ENCODE assay signal across 8 mouse cellular contexts in the genomic region with DNA sequence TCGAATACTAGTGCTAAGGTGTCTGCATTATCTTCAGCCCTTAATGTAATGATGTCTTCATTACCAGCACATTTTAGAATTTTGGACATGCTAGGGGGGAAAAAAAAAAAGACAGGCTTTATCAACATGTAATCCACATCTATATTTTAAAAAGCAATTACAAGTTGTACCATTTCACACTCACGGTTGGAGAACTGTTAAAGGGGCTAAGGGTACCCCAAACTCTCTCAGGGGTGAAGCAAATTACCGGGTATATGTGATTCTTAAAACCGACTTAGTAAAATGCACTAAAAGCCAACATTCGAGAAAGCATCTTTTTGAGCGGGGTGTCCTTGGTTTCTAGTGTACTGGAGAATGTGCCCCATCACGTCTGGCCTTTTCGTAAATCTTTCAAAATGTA. TPM values are rescaled to one million over a fixed set of nuclear protein-coding genes. Genes with fewer than 3 reads are reported as not detected.
DNase-seq lines count a peak whose midpoint lies in the region; ATAC-seq and TF ChIP-seq lines count a peak whose summit lies in the region.

No protein-coding gene starts in this region.

- H3K9ac ChIP-seq in heart, embryonic 13.5 days, result peak overlapping the region; percentile 87
- H3K9ac ChIP-seq in ES-E14 (ENCODE audit: insufficient read depth, low read depth, low read length, poor library complexity, severe bottlenecking), result peak overlapping the region; percentile 83

- no peak for ATAC-seq in heart, embryonic 13.5 days (ENCODE audit: extremely low read depth, insufficient number of reproducible peaks, low FRiP score, low TSS enrichment)

- peaks cover 34% of the 10 kb centered on the region for H3K36me3 ChIP-seq in heart, embryonic 13.5 days
- H3K36me3 ChIP-seq in ES-E14 (ENCODE audit: control insufficient read depth, insufficient read depth, low read length, poor library complexity, severe bottlenecking), result peaks cover 15% of the 10 kb centered on the region
- H3K36me3 ChIP-seq in hindbrain, embryonic 10.5 days, result peaks cover 36% of the 10 kb centered on the region
- peaks cover 9% of the 10 kb centered on the region; the same call in 1 of the 2 replicates for H3K36me3 ChIP-seq in macrophage (ENCODE audit: inconsistent target)

- 9% methylated on average over 8 of the region's 8 CpGs for WGBS in heart, embryonic 13.5 days
- 13% methylated on average over 8 of the region's 8 CpGs for WGBS in hindbrain, embryonic 10.5 days
- 8% methylated on average over 8 of the region's 8 CpGs for WGBS in macrophage (ENCODE audit: missing documents)

- peak overlapping the region; percentile 90; the same call in 1 of the 2 replicates for H3K27ac ChIP-seq in heart, embryonic 13.5 days (replicated peaks)
- H3K27ac ChIP-seq in ES-E14 (ENCODE audit: insufficient read depth, low read depth, low read length, poor library complexity, severe bottlenecking), result no peak overlapping the region; the same call in 1 of the 2 replicates
- H3K27ac ChIP-seq in hindbrain, embryonic 10.5 days, result peak overlapping the region; percentile 89
- peak overlapping the region; percentile 66 for H3K27ac ChIP-seq in macrophage

- DNase-seq in heart, postnatal 14 days, result no peak
- DNase-seq in ES-E14 (ENCODE audit: low read depth, low spot score), result no peak
- no peak for DNase-seq in hindbrain, embryonic 10.5 days (ENCODE audit: low spot score)
- DNase-seq in urinary bladder, adult 18-20 months (ENCODE audit: low spot score in 2 of 2), result no peak
- DNase-seq in right cerebral cortex, postnatal 14 days, result no peak
- DNase-seq in cerebellum, postnatal 10 days, result no peak

- peak overlapping the region; percentile 88 for H3K4me2 ChIP-seq in heart, embryonic 13.5 days

- in situ Hi-C loops in ES-E14 (cut with MboI; ENCODE audit: low sequenced_read_pairs in 2 of 2, unreplicated experiment in 2 of 2), result no loop called here

- peaks cover 51% of the 10 kb centered on the region for H3K4me1 ChIP-seq in heart, embryonic 13.5 days
- no peaks in the 10 kb centered on the region for H3K4me1 ChIP-seq in ES-E14 (ENCODE audit: control insufficient read depth in 2 of 2, insufficient read depth in 2 of 2, low read length in 2 of 2, poor library complexity in 1 of 2)
- peaks cover 55% of the 10 kb centered on the region for H3K4me1 ChIP-seq in hindbrain, embryonic 10.5 days (replicated peaks)

- H3K79me2 ChIP-seq in macrophage (ENCODE audit: inconsistent target), result peaks cover 63% of the 10 kb centered on the region

- intact Hi-C loops in heart, postnatal 14 days (cut with DNase I), result no loop called here

- no peaks in the 10 kb centered on the region for H3K27me3 ChIP-seq in heart, embryonic 13.5 days (replicated peaks)
- no peaks in the 10 kb centered on the region for H3K27me3 ChIP-seq in hindbrain, embryonic 10.5 days (ENCODE audit: insufficient read depth, poor library complexity, severe bottlenecking)

- H3K9me3 ChIP-seq in heart, embryonic 13.5 days, result no peaks in the 10 kb centered on the region
- H3K9me3 ChIP-seq in ES-E14 (ENCODE audit: control insufficient read depth, insufficient read depth, low read depth, low read length), result no peaks in the 10 kb centered on the region
- no peaks in the 10 kb centered on the region for H3K9me3 ChIP-seq in hindbrain, embryonic 10.5 days

- peak overlapping the region; percentile 79 for H3K4me3 ChIP-seq in heart, embryonic 13.5 days
- H3K4me3 ChIP-seq in ES-E14 (ENCODE audit: insufficient read depth in 1 of 2, low read depth in 1 of 2, low read length in 2 of 2, poor library complexity in 1 of 2, severe bottlenecking in 1 of 2) (peak overlapping the region; percentile 82 to 86), macrophage (ENCODE audit: inconsistent target) (peak overlapping the region; percentile 73)
- H3K4me3 ChIP-seq in hindbrain, embryonic 10.5 days, result peak overlapping the region; percentile 75

TF ChIP-seq in ES-E14, 5 proteins besides CTCF, POLR2A, EP300 and RAD21:
- no peak for TF ChIP-seq CHD2 (IDR thresholded peaks at IDR 0.05; ENCODE audit: low read depth, low read length)
- TF ChIP-seq ZNF384 (IDR thresholded peaks at IDR 0.05; ENCODE audit: low read depth, low read length), result no peak
- TF ChIP-seq MAFK (IDR thresholded peaks at IDR 0.05; ENCODE audit: insufficient read depth, low read depth, low read length), result no peak
- no peak for TF ChIP-seq ZC3H11A (IDR thresholded peaks at IDR 0.05; ENCODE audit: borderline replicate concordance, low read depth, low read length)
- TF ChIP-seq HCFC1 (IDR thresholded peaks at IDR 0.05; ENCODE audit: borderline replicate concordance, insufficient read depth, low read length), result no peak
TF ChIP-seq in ES-E14: peak in this region for 0.

RNA-seq across cellular contexts. Expression of a gene that starts 1.2 kb away (rescaled TPM):
- 167 and 180 TPM in 2 replicates for polyA plus RNA-seq in heart, embryonic 13.5 days (2015; fragmentation: Nextera tagmentation; extraction: Ambion mirVana)
- total RNA-seq in heart, postnatal 14 days (2021), result 10 to 100 TPM; 40.2 to 57.8 TPM
- total RNA-seq in ES-E14 (2012; rRNA removed), result 296 and 370 TPM in 2 replicates
- polyA plus RNA-seq in hindbrain, embryonic 10.5 days (2016; fragmentation: Nextera tagmentation; extraction: Ambion mirVana), result 311 and 400 TPM in 2 replicates
- total RNA-seq in macrophage (2018; cell fraction: chromatin; rRNA removed), result 100 to 1,000 TPM in 6 of 26 experiments, 10 to 100 TPM in 20; 41.5 to 158 (median 77.7) TPM
- 100 to 1,000 TPM; 209 to 316 (median 252) TPM for total RNA-seq in macrophage (2018; cell fraction: cytosol; rRNA removed)
- total RNA-seq in macrophage (2018; cell fraction: nucleus; rRNA removed), result 100 to 1,000 TPM in 23 of 26 experiments, 10 to 100 TPM in 3; 77.9 to 298 (median 112) TPM
- polyA plus RNA-seq in macrophage (2018), result 211 to 931 TPM (median 452 TPM) in 3 replicates

RNA-seq across cellular contexts. Expression of a gene that starts 4.3 kb away (rescaled TPM):
- polyA plus RNA-seq in heart, embryonic 13.5 days (2015; fragmentation: Nextera tagmentation; extraction: Ambion mirVana), result 35.5 and 40.8 TPM in 2 replicates
- total RNA-seq in heart, postnatal 14 days (2021), result 10 to 100 TPM; 20.2 to 23.7 TPM
- 31.8 and 36.0 TPM in 2 replicates for total RNA-seq in ES-E14 (2012; rRNA removed)
- polyA plus RNA-seq in hindbrain, embryonic 10.5 days (2016; fragmentation: Nextera tagmentation; extraction: Ambion mirVana), result 43.7 and 52.6 TPM in 2 replicates
- total RNA-seq in macrophage (2018; cell fraction: chromatin; rRNA removed), result 10 to 100 TPM in 24 of 26 experiments, 1 to 10 TPM in 2; 5.2 to 51.6 (median 25.6) TPM
- total RNA-seq in macrophage (2018; cell fraction: cytosol; rRNA removed), result 10 to 100 TPM; 39.6 to 64.0 (median 54.0) TPM
- total RNA-seq in macrophage (2018; cell fraction: nucleus; rRNA removed), result 10 to 100 TPM; 22.8 to 94.8 (median 41.2) TPM
- polyA plus RNA-seq in macrophage (2018), result 48.4 to 82.0 TPM (median 65.1 TPM) in 3 replicates

RNA-seq across cellular contexts. Expression of a gene that starts 11.0 kb away (rescaled TPM):
- polyA plus RNA-seq in heart, embryonic 13.5 days (2015; fragmentation: Nextera tagmentation; extraction: Ambion mirVana), result 14.9 and 15.4 TPM in 2 replicates
- 10 to 100 TPM; 80.1 to 91.4 TPM for total RNA-seq in heart, postnatal 14 days (2021)
- 73.9 and 160 TPM in 2 replicates for total RNA-seq in ES-E14 (2012; rRNA removed)
- 27.9 and 31.3 TPM in 2 replicates for polyA plus RNA-seq in hindbrain, embryonic 10.5 days (2016; fragmentation: Nextera tagmentation; extraction: Ambion mirVana)
- 100 to 1,000 TPM in 8 of 26 experiments, 10 to 100 TPM in 18; 17.6 to 118 (median 84.2) TPM for total RNA-seq in macrophage (2018; cell fraction: chromatin; rRNA removed)
- total RNA-seq in macrophage (2018; cell fraction: cytosol; rRNA removed), result 10 to 100 TPM; 41.5 to 83.2 (median 60.9) TPM
- 100 to 1,000 TPM in 16 of 26 experiments, 10 to 100 TPM in 10; 58.3 to 168 (median 104) TPM for total RNA-seq in macrophage (2018; cell fraction: nucleus; rRNA removed)
- 27.8 to 48.0 TPM (median 34.4 TPM) in 3 replicates for polyA plus RNA-seq in macrophage (2018)
